Comparison of ENCODE assay signal across 10 mouse cellular contexts in the genomic region with DNA sequence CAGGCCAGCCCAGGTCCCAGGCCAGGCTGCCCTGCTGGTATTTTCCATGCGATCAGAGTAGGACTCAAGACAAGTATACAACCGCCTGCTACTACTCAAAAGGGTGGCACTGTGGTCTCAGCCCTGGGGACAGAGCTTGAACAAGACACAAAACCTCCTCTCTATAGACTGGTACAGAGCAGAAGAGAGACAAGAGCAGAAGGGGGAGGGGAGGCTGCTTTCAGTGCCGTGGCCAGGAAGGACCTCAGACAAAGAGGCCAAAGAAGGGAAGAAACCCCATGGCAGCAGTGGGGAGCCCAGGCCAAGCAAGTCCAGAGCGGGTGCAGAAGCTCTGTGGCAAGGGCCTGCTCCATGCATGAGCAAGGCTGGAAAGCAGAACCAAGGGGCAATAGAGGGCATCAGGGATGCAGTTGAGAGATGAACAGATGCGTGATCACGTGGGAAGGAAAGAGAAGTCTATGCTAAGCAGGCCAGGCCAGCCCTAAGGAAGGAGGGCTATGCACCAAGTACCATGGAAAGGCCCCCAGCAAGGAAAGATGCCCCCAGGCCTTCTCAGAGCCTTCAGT. TPM values are rescaled to one million over a fixed set of nuclear protein-coding genes. Genes with fewer than 3 reads are reported as not detected.
A peak's percentile ranks its signal among the peaks of the same experiment; 100 is the strongest.
DNase-seq lines count a peak whose midpoint lies in the region; ATAC-seq and TF ChIP-seq lines count a peak whose summit lies in the region.
"Had no signal": no experiment of that assay in that cellular context is flagged by ENCODE, and none has a peak within 500 bp of the region (broad histone marks: within the 10 kb centered on the region; RNA-seq: fewer than 3 reads in every experiment).

No protein-coding gene starts in this region.

- H3K4me3 ChIP-seq in layer of hippocampus, adult 2 months: no peak overlapping the region
- H3K4me3 ChIP-seq in embryonic facial prominence, embryonic 13.5 days: no peak overlapping the region
- H3K4me3 ChIP-seq in hindbrain, embryonic 14.5 days (replicated peaks; ENCODE audit: low read length): no peak overlapping the region
- no peak overlapping the region for H3K4me3 ChIP-seq in midbrain, embryonic 16.5 days (ENCODE audit: low read depth, low read length)
- H3K4me3 ChIP-seq: heart, adult 2 months; lung, embryonic 15.5 days had no signal

- TF ChIP-seq CTCF in layer of hippocampus, adult 2 months (conservative IDR thresholded peaks at IDR 0.05): no peak

- no peak overlapping the region for H3K9ac ChIP-seq in embryonic facial prominence, embryonic 13.5 days
- H3K9ac ChIP-seq in hindbrain, embryonic 14.5 days: peak overlapping the region; percentile 20; the same call in 1 of the 2 replicates
- no peak overlapping the region for H3K9ac ChIP-seq in midbrain, embryonic 16.5 days (ENCODE audit: low read depth, low read length)
- H3K9ac ChIP-seq: lung, embryonic 15.5 days had no signal

- H3K9me3 ChIP-seq in embryonic facial prominence, embryonic 13.5 days: no peaks in the 10 kb centered on the region
- no peaks in the 10 kb centered on the region for H3K9me3 ChIP-seq in hindbrain, embryonic 14.5 days (ENCODE audit: control insufficient read depth, low read length)
- no peaks in the 10 kb centered on the region for H3K9me3 ChIP-seq in midbrain, embryonic 16.5 days (replicated peaks; ENCODE audit: control insufficient read depth, low read length, poor library complexity, severe bottlenecking)
- H3K9me3 ChIP-seq: lung, embryonic 15.5 days had no signal

- 66% methylated on average over 6 of the region's 6 CpGs for WGBS in embryonic facial prominence, embryonic 13.5 days
- 49% methylated on average over 6 of the region's 6 CpGs for WGBS in hindbrain, embryonic 14.5 days
- WGBS in midbrain, embryonic 16.5 days: 58% methylated on average over 6 of the region's 6 CpGs

- H3K27ac ChIP-seq in layer of hippocampus, adult 2 months: peak overlapping the region; percentile 90
- peak overlapping the region; percentile 8; the same call in 1 of the 2 replicates for H3K27ac ChIP-seq in embryonic facial prominence, embryonic 13.5 days
- H3K27ac ChIP-seq in hindbrain, embryonic 14.5 days: peak overlapping the region; percentile 68
- H3K27ac ChIP-seq in midbrain, embryonic 16.5 days (ENCODE audit: low read length): peak overlapping the region; percentile 60
- H3K27ac ChIP-seq: heart, adult 2 months; lung, embryonic 15.5 days had no signal

- DNase-seq in layer of hippocampus, adult 2 months (ENCODE audit: low spot score in 2 of 2): no peak
- DNase-seq in layer of hippocampus, adult 8-10 months (ENCODE audit: low spot score in 2 of 2): no peak
- DNase-seq in hindbrain, embryonic 14.5 days (ENCODE audit: low spot score): no peak
- no peak for DNase-seq in embryo, embryonic 10.5 days (ENCODE audit: low spot score)
- no peak for DNase-seq in spleen, adult 18-20 months
- DNase-seq in thymus, postnatal 4 days: no peak
- DNase-seq: heart, adult 2 months had no signal

- peaks cover 44% of the 10 kb centered on the region for H3K4me1 ChIP-seq in embryonic facial prominence, embryonic 13.5 days
- H3K4me1 ChIP-seq in hindbrain, embryonic 14.5 days (replicated peaks; ENCODE audit: control insufficient read depth, insufficient read depth, low read length): peaks cover 37% of the 10 kb centered on the region
- peaks cover 14% of the 10 kb centered on the region for H3K4me1 ChIP-seq in midbrain, embryonic 16.5 days (ENCODE audit: control insufficient read depth, insufficient read depth, low read length)

- no peak overlapping the region for H3K4me2 ChIP-seq in embryonic facial prominence, embryonic 13.5 days
- no peak overlapping the region for H3K4me2 ChIP-seq in hindbrain, embryonic 14.5 days (replicated peaks)
- H3K4me2 ChIP-seq in midbrain, embryonic 16.5 days (ENCODE audit: low read length): no peak overlapping the region
- H3K4me2 ChIP-seq: lung, embryonic 15.5 days had no signal

- no peak for ATAC-seq in embryonic facial prominence, embryonic 13.5 days (ENCODE audit: insufficient number of reproducible peaks, insufficient read depth, low FRiP score, low TSS enrichment, low read depth)
- no peak for ATAC-seq in hindbrain, embryonic 14.5 days (ENCODE audit: low FRiP score)
- ATAC-seq in midbrain, embryonic 16.5 days: 0 out of 2 replicates have a peak, but pooled peaks have one; percentile 43

- H3K36me3 ChIP-seq in embryonic facial prominence, embryonic 13.5 days: no peaks in the 10 kb centered on the region
- H3K36me3 ChIP-seq in hindbrain, embryonic 14.5 days (replicated peaks; ENCODE audit: control insufficient read depth, insufficient read depth): no peaks in the 10 kb centered on the region
- H3K36me3 ChIP-seq in midbrain, embryonic 16.5 days (ENCODE audit: control insufficient read depth, insufficient read depth, low read length): no peaks in the 10 kb centered on the region
- H3K36me3 ChIP-seq: lung, embryonic 15.5 days had no signal

- no peaks in the 10 kb centered on the region for H3K27me3 ChIP-seq in embryonic facial prominence, embryonic 13.5 days
- no peaks in the 10 kb centered on the region for H3K27me3 ChIP-seq in hindbrain, embryonic 14.5 days (ENCODE audit: control insufficient read depth, insufficient read depth, low read length)
- H3K27me3 ChIP-seq in midbrain, embryonic 16.5 days (ENCODE audit: control insufficient read depth, insufficient read depth, low read depth, low read length): no peaks in the 10 kb centered on the region
- H3K27me3 ChIP-seq: lung, embryonic 15.5 days had no signal

RNA-seq across cellular contexts. Expression of gene Prex1, which starts 51.0 kb away (rescaled TPM):
- 10 to 100 TPM; 69.9 to 71.3 TPM for total RNA-seq in layer of hippocampus, adult 2 months (2021)
- total RNA-seq in layer of hippocampus, adult 8-10 months (2022): 10 to 100 TPM; 67.2 to 81.3 (median 74.2) TPM
- polyA plus RNA-seq in embryonic facial prominence, embryonic 13.5 days (2015; fragmentation: Nextera tagmentation; extraction: Ambion mirVana): 28.4 and 28.5 TPM in 2 replicates
- 27.3 and 28.8 TPM in 2 replicates for polyA plus RNA-seq in hindbrain, embryonic 14.5 days (2014; fragmentation: Nextera tagmentation; extraction: Ambion mirVana)
- polyA plus RNA-seq in midbrain, embryonic 16.5 days (2015; fragmentation: Nextera tagmentation; extraction: Ambion mirVana): 19.3 and 22.0 TPM in 2 replicates

Comparison
In these comparisons a context has a peak if more than half of its experiments do, and no peak if none do; other contexts are left out.
1. H3K27ac ChIP-seq: peak in every context shown above with its lines; median percentile 90 in layer of hippocampus, adult 2 months; 68 in hindbrain, embryonic 14.5 days; 60 in midbrain, embryonic 16.5 days; 8 in embryonic facial prominence, embryonic 13.5 days.